Mouse (Mus musculus): ENCODE data around the gene Espn.
A peak's percentile ranks its signal among the peaks of the same experiment; 100 is the strongest.

The Espn gene

GRCm38 (mm10) chr4:152146033-152146827 lies 5.9 kb downstream of the Espn start:
- DNase-seq (ENCODE audit: low read depth, low spot score), result no peak

- no peak for DNase-seq (ENCODE audit: low read depth, low spot score)
These were observed 6.7 kb downstream of the Espn start for GRCm38 (mm10) chr4:152145473-152145872.

- DNase-seq (ENCODE audit: low read depth, low spot score), result no peak
These were observed 8.5 kb downstream of the Espn start for GRCm38 (mm10) chr4:152143632-152144031.

- no peak for DNase-seq (ENCODE audit: low read depth, low spot score)
These were observed 10.5 kb downstream of the Espn start for GRCm38 (mm10) chr4:152141521-152142135.

GRCm38 (mm10) chr4:152140441-152140840 lies 11.7 kb downstream of the Espn start:
- no peak for DNase-seq (ENCODE audit: low read depth, low spot score)

GRCm38 (mm10) chr4:152138497-152139260 lies 13.5 kb downstream of the Espn start:
- DNase-seq (ENCODE audit: low read depth, low spot score), result peak; percentile 72

- no peak for DNase-seq (ENCODE audit: low read depth, low spot score)
These were observed 15.3 kb downstream of the Espn start for GRCm38 (mm10) chr4:152136876-152137250.

GRCm38 (mm10) chr4:152136112-152136875 lies 15.9 kb downstream of the Espn start:
- DNase-seq (ENCODE audit: low read depth, low spot score), result no peak

GRCm38 (mm10) chr4:152135363-152135762 lies 16.8 kb downstream of the Espn start:
- no peak for DNase-seq (ENCODE audit: low read depth, low spot score)

- DNase-seq (ENCODE audit: low read depth, low spot score), result no peak
These were observed 17.7 kb downstream of the Espn start for GRCm38 (mm10) chr4:152134507-152134906.

GRCm38 (mm10) chr4:152133213-152133612 lies 19.0 kb downstream of the Espn start:
- DNase-seq (ENCODE audit: low read depth, low spot score), result no peak

GRCm38 (mm10) chr4:152132772-152133169 lies 19.4 kb downstream of the Espn start:
- no peak for DNase-seq (ENCODE audit: low read depth, low spot score)

GRCm38 (mm10) chr4:152131809-152132771 lies 20.1 kb downstream of the Espn start:
- DNase-seq (ENCODE audit: low read depth, low spot score), result no peak

GRCm38 (mm10) chr4:152130771-152131653 lies 21.2 kb downstream of the Espn start:
- no peak for DNase-seq (ENCODE audit: low read depth, low spot score)

GRCm38 (mm10) chr4:152129395-152129930 lies 22.7 kb downstream of the Espn start:
- DNase-seq (ENCODE audit: low read depth, low spot score), result no peak

GRCm38 (mm10) chr4:152128784-152129183 lies 23.4 kb downstream of the Espn start:
- DNase-seq (ENCODE audit: low read depth, low spot score), result no peak

- DNase-seq (ENCODE audit: low read depth, low spot score), result no peak
These were observed 24.3 kb downstream of the Espn start for GRCm38 (mm10) chr4:152127884-152128283.

- DNase-seq (ENCODE audit: low read depth, low spot score), result no peak
These were observed 25.9 kb downstream of the Espn start for GRCm38 (mm10) chr4:152126026-152126920.
